Mouse (Mus musculus): ENCODE results near the gene Carhsp1.

GRCm38 (mm10) chr16:8686871-8687535 lies 15.0 kb upstream of the Carhsp1 start:
- TF ChIP-seq POLR2A (IDR thresholded peaks at IDR 0.05; ENCODE audit: insufficient read length, low read depth) (no peak), TCF12 (IDR thresholded peaks at IDR 0.05; ENCODE audit: insufficient read depth, poor library complexity, severe bottlenecking) (no peak), SRF (IDR thresholded peaks at IDR 0.05; ENCODE audit: control insufficient read depth, insufficient read length, low read depth) (no peak), E2F4 (IDR thresholded peaks at IDR 0.05; ENCODE audit: insufficient read depth) (no peak), REST (IDR thresholded peaks at IDR 0.05; ENCODE audit: insufficient read depth, insufficient read length) (no peak)
